Comparison of ENCODE assay signal across 8 mouse cellular contexts in the genomic region with DNA sequence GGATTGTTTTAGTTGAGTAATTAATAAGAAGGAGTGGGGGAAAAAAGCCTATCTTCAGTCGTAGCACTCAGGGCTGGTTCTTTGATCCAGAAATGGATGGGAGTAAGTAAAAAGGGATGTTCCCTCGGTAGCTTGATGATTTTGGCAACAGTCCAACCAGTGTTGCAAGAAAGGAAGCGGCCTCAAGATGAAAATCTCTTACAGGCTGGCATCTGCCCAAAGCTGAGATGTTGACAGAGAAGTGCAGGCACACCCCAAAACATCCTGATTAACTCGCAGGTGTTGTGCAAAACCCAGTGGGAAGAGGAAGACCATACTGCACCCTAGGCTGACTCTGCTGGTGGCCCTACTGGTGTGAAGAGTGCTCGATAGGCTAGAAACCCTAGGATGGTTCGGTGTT.
DNase-seq lines count a peak whose midpoint lies in the region; ATAC-seq lines count a peak whose summit lies in the region.

No protein-coding gene starts in this region.

- no peak overlapping the region for H3K9ac ChIP-seq in liver, embryonic 11.5 days (ENCODE audit: low read depth, low read length)
- H3K9ac ChIP-seq in kidney, embryonic 15.5 days: no peak overlapping the region
- H3K9ac ChIP-seq in lung, embryonic 15.5 days: no peak overlapping the region

- H3K27ac ChIP-seq in liver, embryonic 11.5 days (ENCODE audit: low read depth, low read length): no peak overlapping the region
- peak overlapping the region; percentile 60 for H3K27ac ChIP-seq in kidney, embryonic 15.5 days
- peak overlapping the region; percentile 39 for H3K27ac ChIP-seq in lung, embryonic 15.5 days

- DNase-seq in liver (peak; percentile 17), adipocyte (ENCODE audit: low spot score) (peak; percentile 90)
- no peak for DNase-seq in liver, embryonic 11.5 days (ENCODE audit: low spot score)
- peak; percentile 58 for DNase-seq in gastrocnemius, postnatal 14 days
- DNase-seq in splenic B cell, adult 2 months (ENCODE audit: low read depth, low spot score): peak; percentile 29
- no peak for DNase-seq in frontal cortex, postnatal 14 days (ENCODE audit: low spot score in 2 of 2)

- 48% methylated on average over 6 of the region's 6 CpGs for WGBS in liver, embryonic 11.5 days
- WGBS in kidney, embryonic 15.5 days: 34% methylated on average over 6 of the region's 6 CpGs
- 22% methylated on average over 6 of the region's 6 CpGs for WGBS in lung, embryonic 15.5 days

- no peak overlapping the region for H3K4me3 ChIP-seq in liver, embryonic 11.5 days (ENCODE audit: low read depth, low read length)
- no peak overlapping the region for H3K4me3 ChIP-seq in kidney, embryonic 15.5 days (replicated peaks)
- H3K4me3 ChIP-seq in lung, embryonic 15.5 days: no peak overlapping the region

- no peaks in the 10 kb centered on the region for H3K27me3 ChIP-seq in liver, embryonic 11.5 days (replicated peaks; ENCODE audit: control insufficient read depth, insufficient read depth, low read length)
- no peaks in the 10 kb centered on the region for H3K27me3 ChIP-seq in kidney, embryonic 15.5 days
- no peaks in the 10 kb centered on the region for H3K27me3 ChIP-seq in lung, embryonic 15.5 days
- H3K27me3 ChIP-seq in splenic B cell, adult 2 months (ENCODE audit: control insufficient read depth, insufficient read depth, low read length, poor library complexity, severe bottlenecking): no peaks in the 10 kb centered on the region

- intact Hi-C loops in gastrocnemius, postnatal 14 days (cut with DNase I; ENCODE audit: low total_unique reads): no loop called here

- H3K36me3 ChIP-seq in liver, embryonic 11.5 days (ENCODE audit: control insufficient read depth, insufficient read depth, low read length): no peaks in the 10 kb centered on the region
- no peaks in the 10 kb centered on the region for H3K36me3 ChIP-seq in kidney, embryonic 15.5 days
- H3K36me3 ChIP-seq in lung, embryonic 15.5 days: no peaks in the 10 kb centered on the region
- H3K36me3 ChIP-seq in splenic B cell, adult 2 months (ENCODE audit: control insufficient read depth, insufficient read depth, low read length, poor library complexity, severe bottlenecking): no peaks in the 10 kb centered on the region

- no peak for ATAC-seq in liver, embryonic 11.5 days (replicated peaks; ENCODE audit: low FRiP score)
- ATAC-seq in kidney, embryonic 15.5 days (replicated peaks; ENCODE audit: low FRiP score): 0 out of 2 replicates have a peak, but pooled peaks have one; percentile 49
- peak; percentile 55; the same call in 1 of the 2 replicates for ATAC-seq in lung, embryonic 15.5 days (ENCODE audit: borderline replicate concordance, extremely low read depth, low FRiP score, low TSS enrichment)

- H3K4me1 ChIP-seq in liver, embryonic 11.5 days (replicated peaks; ENCODE audit: control insufficient read depth, insufficient read depth, low read length): no peaks in the 10 kb centered on the region
- peaks cover 15% of the 10 kb centered on the region for H3K4me1 ChIP-seq in kidney, embryonic 15.5 days
- H3K4me1 ChIP-seq in lung, embryonic 15.5 days: peaks cover 16% of the 10 kb centered on the region

- no peak overlapping the region for H3K4me2 ChIP-seq in liver, embryonic 11.5 days
- H3K4me2 ChIP-seq in kidney, embryonic 15.5 days: no peak overlapping the region
- no peak overlapping the region for H3K4me2 ChIP-seq in lung, embryonic 15.5 days

- H3K9me3 ChIP-seq in liver, embryonic 11.5 days (ENCODE audit: control insufficient read depth, low read length): no peaks in the 10 kb centered on the region
- H3K9me3 ChIP-seq in kidney, embryonic 15.5 days (replicated peaks): 0 out of 2 replicates have a peak, but pooled peaks cover 2% of the 10 kb centered on the region
- no peaks in the 10 kb centered on the region for H3K9me3 ChIP-seq in lung, embryonic 15.5 days

Comparison
In these comparisons a context has a peak if more than half of its experiments do, and no peak if none do; other contexts are left out.
1. DNase-seq: peak in liver (single experiment), adipocyte (single experiment), gastrocnemius, postnatal 14 days (single experiment) and splenic B cell, adult 2 months (single experiment); none in liver, embryonic 11.5 days (single experiment) and frontal cortex, postnatal 14 days (0 of 2).